Mouse (Mus musculus) liver, postnatal 0 days (tissue): Measurements from ENCODE around the gene Zfp800. TPM values are rescaled to one million over a fixed set of nuclear protein-coding genes. Genes with fewer than 3 reads are reported as not detected.

ENCODE experiments used
- ATAC-seq: fragments of 200-750 bp; cut with Nextera tagmentation; 2 replicates; pipeline ENCODE4 v1.8.0; 2017; ENCODE audit warnings: mild to moderate bottlenecking, moderate library complexity
- DNase-seq: peaks from one replicate; pipeline ENCODE4 v3.0.0-alpha.2; 2016
- H3K27ac ChIP-seq: fragments of 300-500 bp; sonication (generic); 2 replicates; pipeline ENCODE4 v1.5.1; 2014; ENCODE audit warnings: antibody characterized with exemption, moderate library complexity, mild to moderate bottlenecking, low read depth
- H3K27me3 ChIP-seq: fragments of 300-500 bp; sonication (generic); 2 replicates; pipeline ENCODE4 v1.6.1; 2014; ENCODE audit warnings: low read length, control low read depth, mixed read lengths; ENCODE audit not compliant: insufficient read depth
- H3K36me3 ChIP-seq: fragments of 300-500 bp; sonication (generic); replicated peaks from 2 replicates; pipeline ENCODE4 v1.6.1; 2014; ENCODE audit warnings: mild to moderate bottlenecking, control low read depth, low read length, moderate library complexity, mixed read lengths; ENCODE audit not compliant: insufficient read depth
- H3K4me1 ChIP-seq: fragments of 300-500 bp; sonication (generic); 2 replicates; pipeline ENCODE4 v1.6.1; 2014; ENCODE audit warnings: antibody characterized with exemption, mild to moderate bottlenecking, control low read depth; ENCODE audit not compliant: insufficient read depth
- H3K4me2 ChIP-seq: fragments of 300-500 bp; sonication (generic); 2 replicates; pipeline ENCODE4 v1.6.1; 2014; ENCODE audit warnings: low read depth, mild to moderate bottlenecking, low read length, moderate library complexity, mixed read lengths
- H3K4me3 ChIP-seq: fragments of 300-500 bp; sonication (generic); 2 replicates; pipeline ENCODE4 v1.5.1; 2014; ENCODE audit warnings: low read depth, low read length
- H3K9ac ChIP-seq: fragments of 300-500 bp; sonication (generic); replicated peaks from 2 replicates; pipeline ENCODE4 v1.6.1; 2014; ENCODE audit warnings: mild to moderate bottlenecking, moderate library complexity
- H3K9me3 ChIP-seq: fragments of 300-500 bp; sonication (generic); 2 replicates; pipeline ENCODE4 v1.6.1; 2016; ENCODE audit warnings: mild to moderate bottlenecking, control low read depth, low read length, mixed read lengths
- CTCF ChIP-seq: sonication (generic); IDR thresholded peaks from 2 replicates; pipeline ENCODE4 v1.5.1; 2016; ENCODE audit warnings: antibody characterized with exemption, low read depth
- EP300 ChIP-seq: IDR thresholded peaks from 2 replicates; pipeline ENCODE4 v1.6.1; 2016; ENCODE audit warnings: antibody characterized with exemption, low read depth, mild to moderate bottlenecking
- WGBS: fragments of 180-500 bp; shearing (Covaris S2); extraction: QIAGEN DNeasy Blood & Tissue Kit; methylation state at CpG from one replicate; pipeline ENCODE4 v1.1.7; 2014; ENCODE audit not compliant: insufficient replicate concordance; 5-methylcytosine and 5-hydroxymethylcytosine counted together
- polyA plus RNA-seq: library from polyadenylated mRNA; unstranded; fragments of >200 nt; fragmentation: Nextera tagmentation; extraction: Ambion mirVana; gene quantifications from 2 replicates; pipeline ENCODE4 v1.2.1, GENCODE M21; 2015

Gene Zfp800
- polyA plus RNA-seq, 1 experiment from 2014 or later: 17.1 TPM

- H3K27ac ChIP-seq: no peak overlapping the region
- DNase-seq (no peak), ATAC-seq (no peak)
- H3K4me3 ChIP-seq: no peak overlapping the region
- no peaks in the 10 kb centered on the region for H3K36me3 ChIP-seq
- 80% methylated on average over 4 of the region's 4 CpGs for WGBS
- no peak overlapping the region for H3K4me2 ChIP-seq
- peaks cover 4% of the 10 kb centered on the region; the same call in 1 of the 2 replicates for H3K9me3 ChIP-seq
- H3K4me1 ChIP-seq: 0 out of 2 replicates have a peak, but pooled peaks cover 3% of the 10 kb centered on the region
- TF ChIP-seq EP300 (no peak), CTCF (peak; percentile 58)
- H3K27me3 ChIP-seq: peaks cover 30% of the 10 kb centered on the region
- no peak overlapping the region for H3K9ac ChIP-seq
Measured at GRCm38 (mm10) chr6:28399791-28400190, 2.0 kb upstream of the Zfp800 start.

GRCm38 (mm10) chr6:28398726-28399125 is 921 bp upstream of the Zfp800 start:
- Histone ChIP-seq H3K36me3 (no peaks in the 10 kb centered on the region), H3K4me1 (0 out of 2 replicates have a peak, but pooled peaks cover 3% of the 10 kb centered on the region), H3K9ac (no peak overlapping the region), H3K4me3 (no peak overlapping the region), H3K4me2 (no peak overlapping the region), H3K27ac (no peak overlapping the region), H3K27me3 (peaks cover 30% of the 10 kb centered on the region), H3K9me3 (peaks cover 4% of the 10 kb centered on the region; the same call in 1 of the 2 replicates)
- TF ChIP-seq CTCF (peak; percentile 26; the same call in 1 of the 2 replicates), EP300 (no peak)
- WGBS: 83% methylated on average over 3 of the region's 3 CpGs
- no peak for ATAC-seq
- DNase-seq: no peak

GRCm38 (mm10) chr6:28396853-28397457 is 850 bp downstream of the Zfp800 start:
- Histone ChIP-seq H3K4me2 (peak overlapping the region; percentile 73), H3K36me3 (no peaks in the 10 kb centered on the region), H3K4me1 (0 out of 2 replicates have a peak, but pooled peaks cover 3% of the 10 kb centered on the region), H3K9me3 (peaks cover 4% of the 10 kb centered on the region; the same call in 1 of the 2 replicates), H3K27ac (no peak overlapping the region), H3K9ac (no peak overlapping the region), H3K27me3 (peaks cover 30% of the 10 kb centered on the region), H3K4me3 (peak overlapping the region; percentile 47)
- WGBS: 3% methylated on average over 19 of the region's 19 CpGs
- ATAC-seq: no peak
- TF ChIP-seq EP300 (no peak), CTCF (no peak)
- no peak for DNase-seq

- DNase-seq: no peak
- Histone ChIP-seq H3K9ac (no peak overlapping the region), H3K36me3 (no peaks in the 10 kb centered on the region), H3K4me2 (no peak overlapping the region), H3K27me3 (peaks cover 30% of the 10 kb centered on the region), H3K9me3 (peaks cover 4% of the 10 kb centered on the region; the same call in 1 of the 2 replicates), H3K27ac (no peak overlapping the region), H3K4me3 (no peak overlapping the region), H3K4me1 (0 out of 2 replicates have a peak, but pooled peaks cover 3% of the 10 kb centered on the region)
- TF ChIP-seq CTCF: no peak
- no peak for TF ChIP-seq EP300
- 45% methylated on average over 15 of the region's 15 CpGs for WGBS
- ATAC-seq: no peak
Measured at GRCm38 (mm10) chr6:28396051-28396852, 1.6 kb downstream of the Zfp800 start.

GRCm38 (mm10) chr6:28389038-28389437 is 8.8 kb downstream of the Zfp800 start:
- Histone ChIP-seq H3K27me3 (no peaks in the 10 kb centered on the region), H3K4me2 (no peak overlapping the region), H3K9me3 (no peaks in the 10 kb centered on the region), H3K27ac (no peak overlapping the region), H3K4me1 (no peaks in the 10 kb centered on the region), H3K36me3 (no peaks in the 10 kb centered on the region), H3K4me3 (no peak overlapping the region), H3K9ac (no peak overlapping the region)
- ATAC-seq: no peak
- 75% methylated on average over 3 of the region's 3 CpGs for WGBS
- no peak for DNase-seq
- TF ChIP-seq CTCF (no peak), EP300 (no peak)

GRCm38 (mm10) chr6:28385169-28385568 is 12.6 kb downstream of the Zfp800 start:
- Histone ChIP-seq H3K27ac (no peak overlapping the region), H3K4me1 (no peaks in the 10 kb centered on the region), H3K4me2 (no peak overlapping the region), H3K9me3 (no peaks in the 10 kb centered on the region), H3K36me3 (no peaks in the 10 kb centered on the region), H3K4me3 (no peak overlapping the region), H3K27me3 (no peaks in the 10 kb centered on the region), H3K9ac (no peak overlapping the region)
- 68% methylated on average over 3 of the region's 3 CpGs for WGBS
- TF ChIP-seq EP300 (no peak), CTCF (no peak)
- no peak for ATAC-seq
- DNase-seq: no peak
